Mouse (Mus musculus): ENCODE results near the gene Grip2.
A peak's percentile ranks its signal among the peaks of the same experiment; 100 is the strongest.

Grip2 gene

GRCm38 (mm10) chr6:91795640-91796039 is 31.4 kb downstream of the Grip2 start:
- DNase-seq, result no peak

- DNase-seq, result no peak
Measured at GRCm38 (mm10) chr6:91788311-91788798, 38.7 kb downstream of the Grip2 start.

- DNase-seq, result no peak
Measured at GRCm38 (mm10) chr6:91785018-91785417, 42.0 kb downstream of the Grip2 start.

- no peak for DNase-seq
Measured at GRCm38 (mm10) chr6:91779206-91779605, 47.8 kb downstream of the Grip2 start.

GRCm38 (mm10) chr6:91776543-91776942 is 50.5 kb downstream of the Grip2 start:
- DNase-seq, result peak; percentile 83

- DNase-seq, result no peak
Measured at GRCm38 (mm10) chr6:91773951-91774350, 53.1 kb downstream of the Grip2 start.

- no peak for DNase-seq
Measured at GRCm38 (mm10) chr6:91767550-91767949, 59.5 kb downstream of the Grip2 start.

GRCm38 (mm10) chr6:91762051-91762742 is 64.9 kb downstream of the Grip2 start:
- no peak for DNase-seq

GRCm38 (mm10) chr6:91754845-91755244 is 72.2 kb downstream of the Grip2 start:
- no peak for DNase-seq

- no peak for DNase-seq
Measured at GRCm38 (mm10) chr6:91754098-91754497, 73.0 kb downstream of the Grip2 start.

- no peak for DNase-seq
Measured at GRCm38 (mm10) chr6:91752884-91753283, 74.2 kb downstream of the Grip2 start.

GRCm38 (mm10) chr6:91750976-91751375 is 76.1 kb downstream of the Grip2 start:
- DNase-seq, result peak; percentile 30

GRCm38 (mm10) chr6:91746776-91747175 is 80.3 kb downstream of the Grip2 start:
- no peak for DNase-seq

GRCm38 (mm10) chr6:91745947-91746582 is 81.0 kb downstream of the Grip2 start:
- DNase-seq, result no peak

GRCm38 (mm10) chr6:91745246-91745645 is 81.8 kb downstream of the Grip2 start:
- no peak for DNase-seq

GRCm38 (mm10) chr6:91743886-91744285 is 83.2 kb downstream of the Grip2 start:
- DNase-seq, result no peak

- no peak for DNase-seq
Measured at GRCm38 (mm10) chr6:91742995-91743394, 84.1 kb downstream of the Grip2 start.

- no peak for DNase-seq
Measured at GRCm38 (mm10) chr6:91742466-91742865, 84.6 kb downstream of the Grip2 start.

- DNase-seq, result peak; percentile 75
Measured at GRCm38 (mm10) chr6:91741046-91741445, 86.0 kb downstream of the Grip2 start.

- no peak for DNase-seq
Measured at GRCm38 (mm10) chr6:91738058-91738457, 89.0 kb downstream of the Grip2 start.

- no peak for DNase-seq
Measured at GRCm38 (mm10) chr6:91737451-91737850, 89.6 kb downstream of the Grip2 start.

GRCm38 (mm10) chr6:91736471-91736870 is 90.6 kb downstream of the Grip2 start:
- DNase-seq, result peak; percentile 45

GRCm38 (mm10) chr6:91732138-91732537 is 94.9 kb downstream of the Grip2 start:
- no peak for DNase-seq

GRCm38 (mm10) chr6:91729677-91730127 is 97.3 kb downstream of the Grip2 start:
- DNase-seq, result peak; percentile 73
